Mouse (Mus musculus) forebrain, embryonic 11.5 days (tissue): ENCODE measurements around the gene Prss21. TPM values are rescaled to one million over a fixed set of nuclear protein-coding genes. Genes with fewer than 3 reads are reported as not detected.

Experiments used
- ATAC-seq: fragments of 200-750 bp; cut with Nextera tagmentation; replicated peaks from 2 replicates; pipeline ENCODE4 v1.8.0; 2017; ENCODE audit warnings: moderate TSS enrichment; ENCODE audit not compliant: low FRiP score
- DNase-seq: peaks from one replicate; pipeline ENCODE4 v3.0.0-alpha.2; 2017; ENCODE audit warnings: low spot score
- H3K27ac ChIP-seq: fragments of 300-500 bp; sonication (generic); 2 replicates; pipeline ENCODE4 v1.5.1; 2014; ENCODE audit warnings: low read depth, low read length
- H3K27me3 ChIP-seq: fragments of 300-500 bp; sonication (generic); 2 replicates; pipeline ENCODE4 v1.6.1; 2014; ENCODE audit warnings: mild to moderate bottlenecking, low read length, mixed read lengths; ENCODE audit not compliant: control insufficient read depth, insufficient read depth
- H3K36me3 ChIP-seq: fragments of 300-500 bp; sonication (generic); 2 replicates; pipeline ENCODE4 v1.6.1; 2014; ENCODE audit warnings: mild to moderate bottlenecking, low read length, moderate library complexity, mixed read lengths; ENCODE audit not compliant: control insufficient read depth, insufficient read depth
- H3K4me1 ChIP-seq: fragments of 300-500 bp; sonication (generic); replicated peaks from 2 replicates; pipeline ENCODE4 v1.6.1; 2014; ENCODE audit warnings: low read length, mixed read lengths; ENCODE audit not compliant: control insufficient read depth, insufficient read depth
- H3K4me2 ChIP-seq: fragments of 300-500 bp; sonication (generic); 2 replicates; pipeline ENCODE4 v1.6.1; 2014; ENCODE audit warnings: low read depth, mild to moderate bottlenecking, low read length, moderate library complexity, mixed read lengths; ENCODE audit not compliant: severe bottlenecking
- H3K4me3 ChIP-seq: fragments of 300-500 bp; sonication (generic); 2 replicates; pipeline ENCODE4 v1.5.1; 2014; ENCODE audit warnings: low read depth, low read length
- H3K9ac ChIP-seq: fragments of 300-500 bp; sonication (generic); 2 replicates; pipeline ENCODE4 v1.6.1; 2014; ENCODE audit warnings: low read length
- H3K9me3 ChIP-seq: fragments of 300-500 bp; sonication (generic); 2 replicates; pipeline ENCODE4 v1.6.1; 2016; ENCODE audit warnings: low read length, mixed read lengths; ENCODE audit not compliant: control insufficient read depth
- WGBS: fragments of 180-500 bp; shearing (Covaris S2); extraction: QIAGEN DNeasy Blood & Tissue Kit; methylation state at CpG from one replicate; pipeline ENCODE4 v1.1.7; 2014; 5-methylcytosine and 5-hydroxymethylcytosine counted together
- polyA plus RNA-seq: library from polyadenylated mRNA; unstranded; fragments of >200 nt; fragmentation: Nextera tagmentation; extraction: Ambion mirVana; gene quantifications from 2 replicates; pipeline ENCODE4 v1.2.1, GENCODE M21; 2014

Gene Prss21
- polyA plus RNA-seq = not detected in 2 replicates

DNA sequence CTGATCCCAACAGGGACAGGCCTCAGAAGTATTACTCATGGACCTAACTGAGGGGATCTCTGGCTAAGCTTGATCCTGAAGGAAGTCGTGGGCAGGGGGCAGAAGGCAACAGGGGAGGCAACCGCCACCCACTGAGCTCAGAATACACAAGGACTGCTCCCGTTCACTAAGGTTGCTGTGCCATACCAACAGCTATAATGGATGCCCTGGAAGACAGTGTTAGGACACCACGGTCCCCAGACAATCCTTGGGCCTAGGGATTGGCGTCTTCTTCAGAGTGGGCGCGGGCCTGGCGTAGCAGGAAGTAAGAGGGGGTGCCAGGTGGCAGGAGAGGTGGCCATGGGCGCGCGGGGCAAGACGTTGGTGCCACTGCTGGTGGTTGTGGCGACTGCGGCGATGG is at the start of gene Prss21:
TSS of gene Prss21 (plus strand) at position 301 of the 400 bp plus-strand sequence.
- Histone ChIP-seq H3K9me3 (no peaks in the 10 kb centered on the region), H3K4me3 (no peak within 1 kb of the TSS), H3K36me3 (no peaks in the 10 kb centered on the region), H3K4me1 (no peaks in the 10 kb centered on the region), H3K9ac (no peak within 1 kb of the TSS), H3K27me3 (no peaks in the 10 kb centered on the region), H3K27ac (no peak within 1 kb of the TSS), H3K4me2 (no peak within 1 kb of the TSS)
- ATAC-seq (no peak), DNase-seq (no peak)
- 87% methylated on average over 15 of the region's 15 CpGs for WGBS

DNA sequence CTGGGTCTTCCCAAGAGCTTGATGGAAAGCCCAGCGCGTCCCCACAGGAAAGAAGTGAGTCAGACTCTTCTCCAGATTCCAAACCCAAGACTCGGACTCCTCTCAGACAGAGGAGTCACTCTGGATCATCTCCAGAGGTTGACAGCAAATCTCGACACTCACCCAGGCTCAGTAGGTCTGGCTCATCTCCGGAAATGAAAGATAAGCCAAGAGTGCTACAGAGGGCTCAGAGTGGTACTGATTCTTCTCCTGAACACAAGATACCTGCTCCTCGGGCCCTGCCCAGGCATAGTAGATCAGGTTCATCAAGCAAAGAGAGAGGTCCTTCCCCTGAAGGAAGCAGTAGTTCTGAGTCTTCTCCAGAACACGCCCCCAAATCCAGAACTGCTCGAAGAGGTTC is 49.3 kb upstream of the Prss21 start:
- H3K27ac ChIP-seq = no peak overlapping the region
- no peak overlapping the region for H3K9ac ChIP-seq
- no peak overlapping the region for H3K4me3 ChIP-seq
- no peak overlapping the region for H3K4me2 ChIP-seq
- peaks cover 21% of the 10 kb centered on the region for H3K9me3 ChIP-seq
- H3K36me3 ChIP-seq = peaks cover 85% of the 10 kb centered on the region
- DNase-seq = no peak
- no peaks in the 10 kb centered on the region for H3K4me1 ChIP-seq
- WGBS = 96% methylated on average over 8 of the region's 8 CpGs
- ATAC-seq = no peak
- H3K27me3 ChIP-seq = no peaks in the 10 kb centered on the region

DNA sequence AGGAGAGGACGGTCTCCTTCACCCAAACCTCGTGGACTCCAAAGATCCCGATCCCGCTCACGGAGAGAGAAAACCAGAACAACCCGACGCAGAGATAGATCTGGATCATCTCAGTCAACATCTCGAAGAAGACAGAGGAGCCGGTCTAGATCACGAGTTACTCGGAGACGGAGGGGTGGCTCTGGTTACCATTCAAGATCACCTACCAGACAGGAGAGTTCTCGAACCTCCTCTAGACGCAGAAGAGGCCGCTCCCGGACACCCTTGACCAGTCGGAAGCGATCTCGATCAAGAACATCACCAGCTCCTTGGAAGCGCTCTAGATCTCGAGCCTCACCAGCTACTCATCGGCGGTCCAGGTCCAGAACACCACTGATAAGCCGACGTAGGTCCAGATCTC is 48.6 kb upstream of the Prss21 start:
- ATAC-seq (no peak), DNase-seq (no peak)
- peaks cover 84% of the 10 kb centered on the region for H3K36me3 ChIP-seq

DNA sequence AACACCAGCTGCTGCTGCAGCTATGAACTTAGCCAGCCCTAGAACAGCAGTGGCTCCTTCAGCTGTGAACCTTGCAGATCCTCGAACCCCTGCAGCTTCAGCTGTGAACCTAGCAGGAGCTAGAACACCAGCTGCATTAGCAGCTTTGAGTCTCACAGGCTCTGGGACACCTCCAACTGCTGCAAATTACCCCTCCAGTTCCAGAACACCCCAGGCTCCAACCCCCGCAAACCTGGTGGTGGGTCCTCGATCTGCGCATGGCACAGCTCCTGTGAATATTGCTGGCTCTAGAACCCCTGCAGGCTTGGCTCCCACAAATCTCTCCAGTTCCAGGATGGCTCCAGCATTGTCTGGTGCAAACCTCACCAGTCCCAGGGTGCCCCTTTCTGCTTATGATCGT is 47.1 kb upstream of the Prss21 start:
- Histone ChIP-seq H3K4me2 (no peak overlapping the region), H3K27ac (no peak overlapping the region), H3K27me3 (no peaks in the 10 kb centered on the region), H3K4me1 (no peaks in the 10 kb centered on the region), H3K36me3 (peaks cover 86% of the 10 kb centered on the region), H3K4me3 (no peak overlapping the region), H3K9me3 (peaks cover 17% of the 10 kb centered on the region), H3K9ac (no peak overlapping the region)
- no peak for ATAC-seq
- DNase-seq = no peak
- WGBS = 94% methylated on average over 5 of the region's 5 CpGs

More for the DNA sequence above, 48.6 kb upstream of the Prss21 start:
- no peak overlapping the region for H3K4me2 ChIP-seq
- no peak overlapping the region for H3K27ac ChIP-seq
- no peaks in the 10 kb centered on the region for H3K27me3 ChIP-seq
- no peaks in the 10 kb centered on the region for H3K4me1 ChIP-seq
- H3K9ac ChIP-seq = no peak overlapping the region
- peaks cover 21% of the 10 kb centered on the region for H3K9me3 ChIP-seq
- no peak overlapping the region for H3K4me3 ChIP-seq
- 98% methylated on average over 25 of the region's 25 CpGs for WGBS

DNA sequence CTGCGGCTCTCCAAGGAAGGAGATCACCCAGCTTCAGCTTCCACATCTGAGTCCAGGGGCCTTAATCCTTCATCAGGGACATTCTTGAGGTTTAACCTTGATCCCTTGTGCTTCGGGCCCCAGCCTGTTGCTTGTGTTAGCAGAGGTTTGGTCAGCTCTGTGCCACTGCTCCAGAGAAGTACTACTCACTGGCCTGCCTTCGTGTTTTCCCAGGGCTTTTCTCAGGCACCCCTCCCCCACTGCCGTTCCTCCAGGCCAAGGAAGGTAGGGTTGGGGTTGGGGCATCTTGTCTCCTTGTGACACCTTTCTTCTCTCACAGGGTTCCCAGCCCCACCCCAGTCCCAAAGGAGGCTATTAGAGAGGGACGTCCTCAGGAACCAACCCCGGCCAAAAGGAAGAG is 45.8 kb upstream of the Prss21 start:
- Histone ChIP-seq H3K4me1 (0 out of 2 replicates have a peak, but pooled peaks cover under 1% of the 10 kb centered on the region), H3K9ac (no peak overlapping the region), H3K9me3 (peaks cover 17% of the 10 kb centered on the region; the same call in 1 of the 2 replicates), H3K4me3 (no peak overlapping the region), H3K27ac (no peak overlapping the region), H3K27me3 (no peaks in the 10 kb centered on the region), H3K36me3 (peaks cover 80% of the 10 kb centered on the region), H3K4me2 (no peak overlapping the region)
- ATAC-seq = no peak
- 86% methylated on average over 6 of the region's 6 CpGs for WGBS
- no peak for DNase-seq

DNA sequence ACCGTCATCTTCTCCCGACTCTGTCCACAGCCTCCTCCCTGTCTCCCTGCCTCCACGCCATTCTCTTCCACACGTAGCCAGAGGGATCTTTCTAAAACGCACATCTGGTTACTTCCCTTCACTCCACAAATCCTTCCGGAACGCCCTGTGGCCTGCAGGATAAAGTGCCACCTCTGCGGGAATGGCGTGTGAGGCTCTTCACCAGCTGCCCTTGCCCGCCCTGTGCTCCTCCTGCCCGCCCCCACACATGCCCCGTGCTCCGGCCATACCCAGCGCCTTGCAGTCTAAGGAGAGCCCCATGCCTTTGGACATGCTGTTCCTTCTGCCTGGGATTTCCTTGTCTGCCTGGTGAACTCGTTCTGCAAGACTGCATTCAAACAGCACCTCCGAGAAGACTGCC is 44.8 kb upstream of the Prss21 start:
- peaks cover 8% of the 10 kb centered on the region; the same call in 1 of the 2 replicates for H3K4me1 ChIP-seq
- no peaks in the 10 kb centered on the region for H3K27me3 ChIP-seq
- DNase-seq (no peak), ATAC-seq (no peak)
- H3K27ac ChIP-seq = no peak overlapping the region
- peaks cover 14% of the 10 kb centered on the region; the same call in 1 of the 2 replicates for H3K9me3 ChIP-seq
- peaks cover 70% of the 10 kb centered on the region for H3K36me3 ChIP-seq
- no peak overlapping the region for H3K4me2 ChIP-seq
- WGBS = 90% methylated on average over 16 of the region's 16 CpGs
- H3K4me3 ChIP-seq = no peak overlapping the region
- H3K9ac ChIP-seq = no peak overlapping the region

DNA sequence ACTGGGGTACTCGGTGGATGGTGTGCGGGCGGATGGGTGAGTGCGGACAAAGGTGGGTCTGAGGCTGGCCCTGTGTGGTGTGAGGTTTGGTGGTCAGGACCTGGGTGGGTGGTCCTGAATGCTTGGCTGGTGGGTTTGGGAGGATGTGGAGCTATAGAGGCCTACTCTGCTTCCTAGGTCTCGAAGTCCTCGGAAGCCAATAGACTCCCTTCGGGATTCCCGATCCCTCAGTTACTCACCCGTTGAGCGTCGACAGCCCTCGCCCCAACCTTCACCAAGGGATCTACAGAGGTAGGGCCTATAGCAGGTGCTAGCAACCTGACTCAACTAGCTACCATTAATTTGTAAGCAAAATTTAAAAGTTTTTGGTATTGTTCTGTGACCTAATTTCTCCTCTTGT is 44.2 kb upstream of the Prss21 start:
- no peak for DNase-seq
- Histone ChIP-seq H3K27me3 (no peaks in the 10 kb centered on the region), H3K4me2 (no peak overlapping the region), H3K9me3 (peaks cover 8% of the 10 kb centered on the region; the same call in 1 of the 2 replicates), H3K9ac (no peak overlapping the region), H3K4me1 (peaks cover 8% of the 10 kb centered on the region; the same call in 1 of the 2 replicates), H3K36me3 (peaks cover 64% of the 10 kb centered on the region), H3K4me3 (no peak overlapping the region), H3K27ac (no peak overlapping the region)
- 95% methylated on average over 12 of the region's 12 CpGs for WGBS
- ATAC-seq = peak; percentile 31; the same call in 1 of the 2 replicates

DNA sequence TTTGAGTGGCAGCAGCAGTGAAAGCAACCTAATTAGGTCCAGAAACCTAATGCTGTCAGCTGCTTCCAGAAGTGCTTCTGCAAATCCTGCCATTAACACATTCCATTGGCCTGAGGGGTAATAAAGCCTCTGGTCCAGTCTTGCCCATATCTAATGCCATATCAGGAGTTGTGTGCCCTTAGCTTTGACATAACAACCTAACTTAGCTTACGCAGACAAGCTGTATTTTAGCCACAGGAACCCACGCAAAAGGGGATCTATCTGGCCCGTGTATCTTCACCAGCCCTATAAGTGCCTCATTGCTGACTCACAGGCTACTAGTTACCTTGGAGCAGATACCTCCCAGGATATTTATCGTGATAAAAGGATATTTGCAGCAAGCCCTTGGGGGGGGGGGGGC is 42.3 kb upstream of the Prss21 start:
- WGBS = 89% methylated on average over 4 of the region's 4 CpGs
- Histone ChIP-seq H3K36me3 (peaks cover 45% of the 10 kb centered on the region), H3K27ac (no peak overlapping the region), H3K27me3 (no peaks in the 10 kb centered on the region), H3K9me3 (no peaks in the 10 kb centered on the region), H3K4me1 (peaks cover 8% of the 10 kb centered on the region; the same call in 1 of the 2 replicates), H3K4me2 (no peak overlapping the region), H3K4me3 (no peak overlapping the region), H3K9ac (no peak overlapping the region)
- no peak for ATAC-seq
- no peak for DNase-seq
